Mouse (Mus musculus): ENCODE measurements around the gene Tnc. TPM values are rescaled to one million over a fixed set of nuclear protein-coding genes. Genes with fewer than 3 reads are reported as not detected.

Gene Tnc
- polyA plus RNA-seq, 1 experiment, result 6.6 TPM

DNA sequence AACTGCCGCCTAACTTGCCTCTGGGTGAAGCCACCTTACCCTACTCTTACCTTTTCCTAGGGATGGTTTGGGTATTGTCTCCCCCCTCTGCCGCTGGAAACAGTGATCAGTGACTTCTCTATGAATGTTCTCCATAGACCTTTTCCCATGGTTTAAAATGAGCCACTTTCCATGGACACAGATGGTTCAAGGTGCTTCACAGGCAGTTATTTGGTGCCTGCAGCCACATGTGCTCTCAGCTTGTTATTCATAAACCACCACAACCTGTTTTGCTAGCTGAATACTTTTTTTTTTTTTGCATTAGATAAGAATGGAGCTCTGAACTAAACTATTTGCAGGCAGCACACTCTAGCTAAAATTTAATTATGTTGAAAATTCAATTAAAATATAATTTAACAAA is 116.0 kb downstream of the Tnc start:
- peak; percentile 10 for DNase-seq
- TF ChIP-seq POLR2A (IDR thresholded peaks at IDR 0.05; ENCODE audit: low read depth, low read length) (no peak), CTCF (conservative IDR thresholded peaks at IDR 0.05; ENCODE audit: insufficient read depth, insufficient read length, low read depth, low read length) (no peak)
- H3K27ac ChIP-seq (ENCODE audit: insufficient read depth, low read depth, low read length), result no peak overlapping the region
- no peak overlapping the region for H3K4me3 ChIP-seq (ENCODE audit: insufficient read depth, low read depth, low read length)
- 87% methylated on average over 2 of the region's 2 CpGs for WGBS
- no peaks in the 10 kb centered on the region for H3K27me3 ChIP-seq (replicated peaks; ENCODE audit: control insufficient read depth, insufficient read depth, low read length)
- H3K4me1 ChIP-seq (ENCODE audit: control insufficient read depth, insufficient read depth, low read length), result no peaks in the 10 kb centered on the region
- H3K36me3 ChIP-seq (ENCODE audit: control insufficient read depth, insufficient read depth, low read length), result no peaks in the 10 kb centered on the region

DNA sequence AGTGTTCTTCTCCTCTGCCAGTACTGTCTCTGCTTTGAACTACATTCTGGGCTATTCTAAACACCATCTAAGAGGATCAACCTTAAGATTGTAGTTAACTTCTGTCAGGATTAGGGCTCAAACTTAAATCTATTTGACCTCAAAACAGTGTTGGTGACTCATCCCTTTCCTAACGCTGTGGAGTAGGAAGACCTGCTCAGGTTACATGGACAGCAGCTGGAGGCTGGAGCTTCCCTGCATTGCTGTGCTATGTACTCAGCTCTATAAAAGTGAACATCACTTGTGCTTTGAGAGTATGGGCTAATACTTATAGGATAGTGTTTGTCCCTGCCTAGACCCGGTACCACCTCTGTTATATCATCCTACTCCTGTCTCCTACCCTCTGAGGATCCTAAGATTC is 117.3 kb downstream of the Tnc start:
- WGBS, result 47% methylated on average over 2 of the region's 2 CpGs

DNA sequence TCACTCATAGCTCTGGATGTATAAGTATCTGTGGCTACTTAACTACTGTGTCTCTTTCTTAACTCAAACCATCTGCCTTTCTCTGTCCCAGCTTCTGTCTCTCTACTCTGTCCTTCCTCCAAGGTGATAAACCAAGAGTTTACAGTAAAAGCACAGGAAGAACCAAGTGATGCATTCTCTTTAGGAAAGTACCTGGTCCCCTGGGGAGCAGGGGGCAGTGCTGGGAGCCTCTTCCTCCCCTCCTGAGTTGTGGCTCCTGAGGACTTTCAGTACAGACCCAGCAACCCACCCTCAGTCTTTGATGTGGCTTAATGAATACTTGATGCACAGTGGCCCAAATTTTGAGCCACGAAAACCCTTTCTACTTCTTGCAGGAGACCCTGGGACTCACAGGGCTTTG is 118.6 kb downstream of the Tnc start:
- WGBS, result 79% methylated on average over 1 of the region's 1 CpGs
- no peak for TF ChIP-seq CTCF (conservative IDR thresholded peaks at IDR 0.05; ENCODE audit: insufficient read depth, insufficient read length, low read depth, low read length)
- no peak for TF ChIP-seq POLR2A (IDR thresholded peaks at IDR 0.05; ENCODE audit: low read depth, low read length)
- Histone ChIP-seq H3K36me3 (ENCODE audit: control insufficient read depth, insufficient read depth, low read length) (no peaks in the 10 kb centered on the region), H3K4me3 (ENCODE audit: insufficient read depth, low read depth, low read length) (no peak overlapping the region), H3K4me1 (ENCODE audit: control insufficient read depth, insufficient read depth, low read length) (no peaks in the 10 kb centered on the region), H3K27me3 (replicated peaks; ENCODE audit: control insufficient read depth, insufficient read depth, low read length) (no peaks in the 10 kb centered on the region), H3K27ac (ENCODE audit: insufficient read depth, low read depth, low read length) (no peak overlapping the region)
- no peak for DNase-seq

More for the DNA sequence above, 117.3 kb downstream of the Tnc start:
- no peak for DNase-seq
- TF ChIP-seq POLR2A (IDR thresholded peaks at IDR 0.05; ENCODE audit: low read depth, low read length) (no peak), CTCF (conservative IDR thresholded peaks at IDR 0.05; ENCODE audit: insufficient read depth, insufficient read length, low read depth, low read length) (no peak)
- H3K27ac ChIP-seq (ENCODE audit: insufficient read depth, low read depth, low read length), result no peak overlapping the region
- H3K4me1 ChIP-seq (ENCODE audit: control insufficient read depth, insufficient read depth, low read length), result no peaks in the 10 kb centered on the region
- no peaks in the 10 kb centered on the region for H3K27me3 ChIP-seq (replicated peaks; ENCODE audit: control insufficient read depth, insufficient read depth, low read length)
- no peaks in the 10 kb centered on the region for H3K36me3 ChIP-seq (ENCODE audit: control insufficient read depth, insufficient read depth, low read length)
- H3K4me3 ChIP-seq (ENCODE audit: insufficient read depth, low read depth, low read length), result no peak overlapping the region

DNA sequence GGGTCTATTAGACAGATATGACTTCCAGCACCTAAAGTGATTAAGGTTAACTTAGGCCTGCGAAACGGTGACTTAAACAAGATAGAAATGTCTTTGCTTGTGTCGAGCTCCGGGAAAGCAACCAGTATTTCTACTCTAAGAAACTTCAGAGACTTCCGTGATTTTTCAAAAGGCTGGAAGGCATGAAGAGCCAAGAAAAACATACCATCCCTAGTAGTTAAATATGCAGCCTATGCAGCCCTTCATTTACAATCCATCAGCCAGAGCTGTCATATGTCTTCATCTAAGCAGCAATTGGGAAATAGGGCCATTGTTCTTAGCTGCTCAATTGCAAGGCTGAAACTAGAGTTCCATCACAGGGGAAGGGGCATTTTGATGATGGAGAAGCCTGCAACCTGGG is 129.6 kb downstream of the Tnc start:
- Histone ChIP-seq H3K27ac (ENCODE audit: insufficient read depth, low read depth, low read length) (no peak overlapping the region), H3K4me1 (ENCODE audit: control insufficient read depth, insufficient read depth, low read length) (no peaks in the 10 kb centered on the region), H3K36me3 (ENCODE audit: control insufficient read depth, insufficient read depth, low read length) (no peaks in the 10 kb centered on the region), H3K4me3 (ENCODE audit: insufficient read depth, low read depth, low read length) (no peak overlapping the region), H3K27me3 (replicated peaks; ENCODE audit: control insufficient read depth, insufficient read depth, low read length) (no peaks in the 10 kb centered on the region)
- DNase-seq, result no peak
- WGBS, result 76% methylated on average over 5 of the region's 5 CpGs
- TF ChIP-seq POLR2A (IDR thresholded peaks at IDR 0.05; ENCODE audit: low read depth, low read length) (no peak), CTCF (conservative IDR thresholded peaks at IDR 0.05; ENCODE audit: insufficient read depth, insufficient read length, low read depth, low read length) (no peak)

DNA sequence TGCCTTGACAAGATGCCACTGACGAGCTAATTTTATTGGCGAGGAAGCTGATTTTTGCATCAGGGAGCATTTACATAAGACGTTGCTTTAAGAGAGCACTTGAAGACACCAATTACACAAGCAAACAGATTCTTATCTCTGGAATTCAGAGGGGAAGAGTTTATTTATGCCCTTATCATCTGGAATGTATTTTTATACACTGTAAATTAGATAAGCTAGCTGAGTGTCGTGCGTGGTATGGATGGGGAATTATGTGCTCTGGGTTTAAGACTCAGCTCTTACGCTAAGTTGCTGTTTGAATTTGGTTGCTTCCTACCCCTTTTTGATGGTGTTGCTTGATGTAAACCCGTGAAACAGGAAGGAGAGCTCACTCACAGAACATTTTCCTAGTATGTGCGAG is 130.1 kb downstream of the Tnc start:
- Histone ChIP-seq H3K4me3 (ENCODE audit: insufficient read depth, low read depth, low read length) (no peak overlapping the region), H3K36me3 (ENCODE audit: control insufficient read depth, insufficient read depth, low read length) (no peaks in the 10 kb centered on the region), H3K27ac (ENCODE audit: insufficient read depth, low read depth, low read length) (no peak overlapping the region), H3K4me1 (ENCODE audit: control insufficient read depth, insufficient read depth, low read length) (no peaks in the 10 kb centered on the region), H3K27me3 (replicated peaks; ENCODE audit: control insufficient read depth, insufficient read depth, low read length) (no peaks in the 10 kb centered on the region)
- DNase-seq, result no peak
- TF ChIP-seq POLR2A (IDR thresholded peaks at IDR 0.05; ENCODE audit: low read depth, low read length), result no peak
- TF ChIP-seq CTCF (conservative IDR thresholded peaks at IDR 0.05; ENCODE audit: insufficient read depth, insufficient read length, low read depth, low read length), result no peak
- 64% methylated on average over 8 of the region's 8 CpGs for WGBS

DNA sequence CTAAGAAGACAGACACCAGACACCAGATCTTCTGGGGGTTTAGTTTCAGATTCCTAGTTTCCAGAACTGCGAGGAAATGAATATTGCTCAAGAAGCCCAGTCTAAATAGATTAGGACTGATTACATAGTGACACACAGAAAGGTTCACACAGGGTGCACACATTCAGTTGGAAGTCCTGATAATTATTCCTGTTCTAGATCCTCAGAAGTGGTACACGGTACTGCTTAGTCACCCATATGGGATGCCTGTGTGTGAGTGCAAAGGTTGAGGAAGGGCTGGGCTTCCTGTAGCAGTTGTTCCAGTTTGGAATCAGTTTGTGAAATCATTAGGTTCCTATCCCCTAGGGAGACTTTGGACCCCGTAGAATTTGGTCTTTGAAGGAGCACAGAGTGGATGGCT is 130.5 kb downstream of the Tnc start:
- Histone ChIP-seq H3K4me1 (ENCODE audit: control insufficient read depth, insufficient read depth, low read length) (no peaks in the 10 kb centered on the region), H3K36me3 (ENCODE audit: control insufficient read depth, insufficient read depth, low read length) (no peaks in the 10 kb centered on the region), H3K27me3 (replicated peaks; ENCODE audit: control insufficient read depth, insufficient read depth, low read length) (no peaks in the 10 kb centered on the region), H3K4me3 (ENCODE audit: insufficient read depth, low read depth, low read length) (no peak overlapping the region), H3K27ac (ENCODE audit: insufficient read depth, low read depth, low read length) (no peak overlapping the region)
- DNase-seq, result peak; percentile 4
- 55% methylated on average over 3 of the region's 3 CpGs for WGBS
- TF ChIP-seq POLR2A (IDR thresholded peaks at IDR 0.05; ENCODE audit: low read depth, low read length) (no peak), CTCF (conservative IDR thresholded peaks at IDR 0.05; ENCODE audit: insufficient read depth, insufficient read length, low read depth, low read length) (no peak)

Other genes starting within 250 kb of the Tnc start
- gene Tnfsf8, start 185.7 kb downstream of the Tnc start, polyA plus RNA-seq (2012; rRNA removed), result 0.03 and 0.14 TPM in 2 replicates